Mouse (Mus musculus) brain, embryonic 14.5 days (tissue): ENCODE results near the gene Atn1.

ENCODE experiments used
- CTCF ChIP-seq: fragments of 200-500 bp; IDR thresholded peaks from 2 replicates; pipeline ENCODE4 v1.5.1; 2012; ENCODE audit warnings: inconsistent platforms, mild to moderate bottlenecking, moderate library complexity, borderline replicate concordance; ENCODE audit not compliant: insufficient read depth, insufficient read length; ENCODE audit errors: extremely low read depth
- POLR2A ChIP-seq: fragments of 200-500 bp; IDR thresholded peaks from 2 replicates; pipeline ENCODE4 v1.6.1; 2012; ENCODE audit warnings: mild to moderate bottlenecking, inconsistent platforms, borderline replicate concordance; ENCODE audit not compliant: poor library complexity, insufficient read depth, insufficient read length, severe bottlenecking; ENCODE audit errors: extremely low read depth

- TF ChIP-seq CTCF (no peak), POLR2A (no peak)
Measured at GRCm38 (mm10) chr6:124756652-124757350, 477 bp upstream of the Atn1 start.
